Mouse (Mus musculus) lung, adult 2 months (tissue): Measurements from ENCODE around the gene Klhl26.

Experiments used
- CTCF ChIP-seq: fragments of 200-500 bp; IDR thresholded peaks from 2 replicates; pipeline ENCODE4 v1.5.1; 2011; ENCODE audit warnings: mild to moderate bottlenecking, low read length, control low read depth; ENCODE audit not compliant: insufficient read depth
- POLR2A ChIP-seq: fragments of 200-500 bp; IDR thresholded peaks from 2 replicates; pipeline ENCODE4 v1.6.1; 2011; ENCODE audit warnings: low read depth, mild to moderate bottlenecking, control low read depth, low read length, borderline replicate concordance; ENCODE audit errors: extremely low read depth

GRCm38 (mm10) chr8:70447639-70448420, 28.9 kb downstream of the Klhl26 start:
- TF ChIP-seq POLR2A = no peak
- TF ChIP-seq CTCF = no peak
